Mouse (Mus musculus): ENCODE data around the gene Cst3. TPM values are rescaled to one million over a fixed set of nuclear protein-coding genes. Genes with fewer than 3 reads are reported as not detected.
A peak's percentile ranks its signal among the peaks of the same experiment; 100 is the strongest.

The Cst3 gene
- polyA plus RNA-seq, 3 experiments from 2014 or later: 152 to 225 (median 175) TPM

DNA sequence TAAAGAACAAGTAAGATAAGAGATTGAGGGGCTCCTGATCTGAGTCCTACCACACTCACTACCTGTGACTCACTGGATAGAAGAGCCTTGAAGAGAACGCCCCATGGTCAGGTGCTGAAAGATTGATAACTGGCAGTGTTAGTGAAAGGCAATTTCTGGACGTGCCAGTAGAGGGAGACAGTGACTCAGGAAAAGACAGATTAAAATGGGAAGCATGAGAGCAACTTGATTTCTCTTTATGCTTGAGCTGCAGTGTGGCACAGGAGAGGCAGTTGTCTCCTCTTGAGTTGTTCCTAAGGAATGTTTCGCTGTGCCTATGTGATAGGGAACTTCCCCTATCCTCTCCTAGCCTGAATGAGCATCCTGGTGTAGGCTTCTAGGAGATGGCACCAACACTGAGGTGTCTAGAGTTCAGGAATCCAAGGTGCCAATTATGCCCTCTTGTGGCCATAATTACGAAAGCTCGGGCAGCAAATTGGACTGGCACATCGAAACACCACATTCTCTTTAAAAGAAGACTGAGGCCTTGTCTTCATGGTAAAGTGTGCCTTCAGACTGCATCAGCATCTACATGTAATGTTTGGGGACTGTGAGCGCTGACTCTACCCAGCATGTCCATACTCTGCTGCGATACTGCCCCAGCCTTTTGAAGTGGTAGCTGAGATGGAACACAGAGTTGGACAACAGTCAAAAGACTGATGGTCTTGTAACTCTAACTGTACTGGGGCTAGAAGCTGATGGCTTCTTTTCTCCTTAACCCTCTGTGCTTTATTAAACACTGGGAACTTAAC lies 24.2 kb downstream of the Cst3 start:
- peak; percentile 73 for ATAC-seq

DNA sequence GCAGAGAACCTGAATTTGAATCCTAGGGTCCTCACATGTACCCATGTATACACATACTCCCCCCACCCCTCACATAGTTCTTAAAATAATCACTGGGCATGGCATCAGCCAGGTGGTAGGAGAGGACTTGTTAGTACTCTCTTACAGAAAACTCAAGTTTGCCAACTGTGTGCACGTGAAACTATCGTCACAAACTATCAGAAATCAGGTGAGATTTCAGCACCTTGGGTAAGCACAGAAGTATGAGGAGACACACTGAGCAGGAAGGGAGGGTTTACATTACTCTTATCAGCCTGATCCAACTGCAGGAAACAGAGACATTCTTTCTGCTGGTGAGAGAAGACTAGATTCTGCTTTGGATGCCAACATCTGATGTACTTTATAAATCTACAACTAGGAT lies 36.3 kb downstream of the Cst3 start:
- ATAC-seq: no peak

- ATAC-seq: no peak
Observed at GRCm38 (mm10) chr2:148838075-148838777, 37.3 kb downstream of the Cst3 start.

DNA sequence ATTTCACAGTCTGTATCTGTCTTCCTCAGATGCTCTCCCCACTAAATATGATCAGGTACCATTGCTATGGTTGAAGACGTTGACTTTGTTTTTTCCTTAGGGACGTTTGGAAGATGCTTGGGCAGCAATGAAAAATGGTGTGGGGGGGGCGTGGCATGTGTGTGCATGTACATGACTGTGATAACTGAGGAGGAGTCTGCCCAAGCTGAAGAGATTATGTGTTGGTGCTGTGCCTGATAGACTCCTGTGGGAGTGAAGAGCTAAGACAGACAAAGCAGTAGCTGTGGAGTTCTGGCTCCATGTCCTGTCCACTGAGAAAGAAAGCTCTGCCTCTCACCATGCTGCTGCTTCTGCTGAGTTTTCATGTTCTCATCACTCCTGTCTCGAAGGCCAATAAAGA lies 40.6 kb downstream of the Cst3 start, which contains the start of gene Cst9:
Gene Cst9, plus strand, starts transcription at position 236 of the 400 bp plus-strand sequence.
- no peak for ATAC-seq

DNA sequence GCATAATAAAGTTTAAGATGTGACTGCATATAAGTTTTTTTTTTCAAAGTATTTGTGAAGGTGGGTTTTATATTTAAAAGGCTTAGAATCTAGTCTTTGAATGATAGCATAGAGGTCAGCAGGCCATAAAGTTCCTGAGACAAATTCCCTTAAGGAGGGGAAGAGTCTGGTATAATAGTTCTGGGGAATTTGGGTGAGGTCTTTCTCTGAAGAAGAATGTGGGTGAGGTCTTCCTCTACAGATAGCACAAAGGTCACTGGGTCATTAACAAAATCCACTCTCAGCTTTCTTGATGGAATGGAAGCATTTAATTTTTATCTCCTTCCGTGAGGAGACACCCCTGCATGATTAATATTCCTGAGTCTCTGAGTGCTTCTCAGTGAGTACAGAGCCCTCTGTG lies 49.5 kb downstream of the Cst3 start:
- no peak for ATAC-seq

Other genes starting within 250 kb of the Cst3 start
- 10 to 100 TPM; 49.6 to 70.0 (median 60.2) TPM for gene Nxt1, start 203.1 kb downstream of the Cst3 start, polyA plus RNA-seq (2017; shearing (Covaris generic))
- 10 to 100 TPM in 2 of 3 experiments, 1 to 10 TPM in 1; 8.9 to 21.7 (median 14.9) TPM for gene Gzf1, start 194.7 kb downstream of the Cst3 start, polyA plus RNA-seq (2017; shearing (Covaris generic))
- gene Napb, start 143.2 kb downstream of the Cst3 start, polyA plus RNA-seq (2017; shearing (Covaris generic)): 1 to 10 TPM in 2 of 3 experiments, under 1 TPM in 1; 0.34 to 1.2 (median 1.1) TPM
- not detected for gene Cstl1, start 125.3 kb downstream of the Cst3 start, polyA plus RNA-seq (2017; shearing (Covaris generic))
- not detected for gene Cst11, start 104.2 kb downstream of the Cst3 start, polyA plus RNA-seq (2017; shearing (Covaris generic))
- gene 8030411F24Rik, start 93.7 kb downstream of the Cst3 start, polyA plus RNA-seq (2017; shearing (Covaris generic)): not detected
- gene Cst12, start 86.3 kb downstream of the Cst3 start, polyA plus RNA-seq (2017; shearing (Covaris generic)): not detected
- not detected for gene Cst8, start 76.9 kb downstream of the Cst3 start, polyA plus RNA-seq (2017; shearing (Covaris generic))
- not detected for gene Cst13, start 55.6 kb downstream of the Cst3 start, polyA plus RNA-seq (2017; shearing (Covaris generic))
- not detected for gene Cst9, start 40.5 kb downstream of the Cst3 start, polyA plus RNA-seq (2017; shearing (Covaris generic))
- gene 9230104L09Rik, start 10.7 kb downstream of the Cst3 start, polyA plus RNA-seq (2017; shearing (Covaris generic)): not detected
- gene Gm1330, start 127.6 kb upstream of the Cst3 start, polyA plus RNA-seq (2017; shearing (Covaris generic)): not detected
- not detected for gene Gm10750, start 141.5 kb upstream of the Cst3 start, polyA plus RNA-seq (2017; shearing (Covaris generic))

Measured in inflammation-experienced regulatory T-cells, adult 6 months (primary cell).